Mouse (Mus musculus): Measurements from ENCODE around the gene Slc35f5. TPM values are rescaled to one million over a fixed set of nuclear protein-coding genes. Genes with fewer than 3 reads are reported as not detected.

Gene Slc35f5
- polyA plus RNA-seq, 1 experiment: 17.3 TPM

- DNase-seq: no peak
- peaks cover 6% of the 10 kb centered on the region; the same call in 1 of the 2 replicates for H3K4me1 ChIP-seq (ENCODE audit: control insufficient read depth, insufficient read depth, low read length)
- TF ChIP-seq POLR2A (IDR thresholded peaks at IDR 0.05; ENCODE audit: borderline replicate concordance, insufficient read depth, low read length) (no peak), CTCF (IDR thresholded peaks at IDR 0.05; ENCODE audit: borderline replicate concordance, insufficient read depth, low read depth, low read length) (no peak)
- peak overlapping the region; percentile 49; the same call in 1 of the 2 replicates for H3K27ac ChIP-seq (ENCODE audit: insufficient read depth, low read length)
- H3K27me3 ChIP-seq (ENCODE audit: control insufficient read depth, insufficient read depth, low read length): no peaks in the 10 kb centered on the region
- peak overlapping the region; percentile 84 for H3K4me3 ChIP-seq (replicated peaks; ENCODE audit: insufficient read depth, low read depth, low read length)
- WGBS: 3% methylated on average over 2 of the region's 2 CpGs
Measured at GRCm38 (mm10) chr1:125559721-125560120, 674 bp upstream of the Slc35f5 start.

GRCm38 (mm10) chr1:125561206-125561605, 811 bp downstream of the Slc35f5 start:
- Histone ChIP-seq H3K4me1 (ENCODE audit: control insufficient read depth, insufficient read depth, low read length) (peaks cover 6% of the 10 kb centered on the region; the same call in 1 of the 2 replicates), H3K4me3 (replicated peaks; ENCODE audit: insufficient read depth, low read depth, low read length) (peak overlapping the region; percentile 84), H3K27me3 (ENCODE audit: control insufficient read depth, insufficient read depth, low read length) (no peaks in the 10 kb centered on the region), H3K27ac (ENCODE audit: insufficient read depth, low read length) (peak overlapping the region; percentile 29)
- TF ChIP-seq POLR2A (IDR thresholded peaks at IDR 0.05; ENCODE audit: borderline replicate concordance, insufficient read depth, low read length) (no peak), CTCF (IDR thresholded peaks at IDR 0.05; ENCODE audit: borderline replicate concordance, insufficient read depth, low read depth, low read length) (no peak)
- no peak for DNase-seq
- under 1% methylated on average over 29 of the region's 29 CpGs for WGBS

GRCm38 (mm10) chr1:125561841-125562240, 1.4 kb downstream of the Slc35f5 start:
- Histone ChIP-seq H3K27ac (ENCODE audit: insufficient read depth, low read length) (no peak overlapping the region), H3K27me3 (ENCODE audit: control insufficient read depth, insufficient read depth, low read length) (no peaks in the 10 kb centered on the region), H3K4me3 (replicated peaks; ENCODE audit: insufficient read depth, low read depth, low read length) (peak overlapping the region; percentile 84), H3K4me1 (ENCODE audit: control insufficient read depth, insufficient read depth, low read length) (peaks cover 6% of the 10 kb centered on the region; the same call in 1 of the 2 replicates)
- DNase-seq: no peak
- TF ChIP-seq CTCF (IDR thresholded peaks at IDR 0.05; ENCODE audit: borderline replicate concordance, insufficient read depth, low read depth, low read length) (no peak), POLR2A (IDR thresholded peaks at IDR 0.05; ENCODE audit: borderline replicate concordance, insufficient read depth, low read length) (no peak)
- 65% methylated on average over 4 of the region's 4 CpGs for WGBS

- Histone ChIP-seq H3K4me1 (ENCODE audit: control insufficient read depth, insufficient read depth, low read length) (no peaks in the 10 kb centered on the region), H3K4me3 (replicated peaks; ENCODE audit: insufficient read depth, low read depth, low read length) (no peak overlapping the region), H3K27ac (ENCODE audit: insufficient read depth, low read length) (no peak overlapping the region), H3K27me3 (ENCODE audit: control insufficient read depth, insufficient read depth, low read length) (no peaks in the 10 kb centered on the region)
- DNase-seq: no peak
- TF ChIP-seq POLR2A (IDR thresholded peaks at IDR 0.05; ENCODE audit: borderline replicate concordance, insufficient read depth, low read length): no peak
- TF ChIP-seq CTCF (IDR thresholded peaks at IDR 0.05; ENCODE audit: borderline replicate concordance, insufficient read depth, low read depth, low read length): no peak
- 86% methylated on average over 4 of the region's 4 CpGs for WGBS
Measured at GRCm38 (mm10) chr1:125568126-125568525, 7.7 kb downstream of the Slc35f5 start.

GRCm38 (mm10) chr1:125574219-125574618, 13.8 kb downstream of the Slc35f5 start:
- H3K4me3 ChIP-seq (replicated peaks; ENCODE audit: insufficient read depth, low read depth, low read length): no peak overlapping the region
- no peaks in the 10 kb centered on the region for H3K27me3 ChIP-seq (ENCODE audit: control insufficient read depth, insufficient read depth, low read length)
- DNase-seq: no peak
- TF ChIP-seq CTCF (IDR thresholded peaks at IDR 0.05; ENCODE audit: borderline replicate concordance, insufficient read depth, low read depth, low read length) (peak; percentile 39; the same call in 1 of the 2 replicates), POLR2A (IDR thresholded peaks at IDR 0.05; ENCODE audit: borderline replicate concordance, insufficient read depth, low read length) (no peak)
- 78% methylated on average over 2 of the region's 2 CpGs for whole genome bisulfite sequencing
- H3K27ac ChIP-seq (ENCODE audit: insufficient read depth, low read length): no peak overlapping the region
- no peaks in the 10 kb centered on the region for H3K4me1 ChIP-seq (ENCODE audit: control insufficient read depth, insufficient read depth, low read length)

GRCm38 (mm10) chr1:125575458-125576114, 15.2 kb downstream of the Slc35f5 start:
- Histone ChIP-seq H3K4me3 (replicated peaks; ENCODE audit: insufficient read depth, low read depth, low read length) (no peak overlapping the region), H3K4me1 (ENCODE audit: control insufficient read depth, insufficient read depth, low read length) (no peaks in the 10 kb centered on the region), H3K27me3 (ENCODE audit: control insufficient read depth, insufficient read depth, low read length) (no peaks in the 10 kb centered on the region), H3K27ac (ENCODE audit: insufficient read depth, low read length) (no peak overlapping the region)
- WGBS: 93% methylated on average over 10 of the region's 10 CpGs
- no peak for DNase-seq
- TF ChIP-seq POLR2A (IDR thresholded peaks at IDR 0.05; ENCODE audit: borderline replicate concordance, insufficient read depth, low read length) (no peak), CTCF (IDR thresholded peaks at IDR 0.05; ENCODE audit: borderline replicate concordance, insufficient read depth, low read depth, low read length) (no peak)

GRCm38 (mm10) chr1:125576965-125577364, 16.6 kb downstream of the Slc35f5 start:
- no peak for DNase-seq
- Histone ChIP-seq H3K27ac (ENCODE audit: insufficient read depth, low read length) (no peak overlapping the region), H3K4me3 (replicated peaks; ENCODE audit: insufficient read depth, low read depth, low read length) (no peak overlapping the region), H3K27me3 (ENCODE audit: control insufficient read depth, insufficient read depth, low read length) (no peaks in the 10 kb centered on the region), H3K4me1 (ENCODE audit: control insufficient read depth, insufficient read depth, low read length) (no peaks in the 10 kb centered on the region)
- no peak for TF ChIP-seq CTCF (IDR thresholded peaks at IDR 0.05; ENCODE audit: borderline replicate concordance, insufficient read depth, low read depth, low read length)
- no peak for TF ChIP-seq POLR2A (IDR thresholded peaks at IDR 0.05; ENCODE audit: borderline replicate concordance, insufficient read depth, low read length)

- no peaks in the 10 kb centered on the region for H3K27me3 ChIP-seq (ENCODE audit: control insufficient read depth, insufficient read depth, low read length)
- no peak for DNase-seq
- H3K27ac ChIP-seq (ENCODE audit: insufficient read depth, low read length): no peak overlapping the region
- TF ChIP-seq CTCF (IDR thresholded peaks at IDR 0.05; ENCODE audit: borderline replicate concordance, insufficient read depth, low read depth, low read length): no peak
- no peak for TF ChIP-seq POLR2A (IDR thresholded peaks at IDR 0.05; ENCODE audit: borderline replicate concordance, insufficient read depth, low read length)
- no peak overlapping the region for H3K4me3 ChIP-seq (replicated peaks; ENCODE audit: insufficient read depth, low read depth, low read length)
- 75% methylated on average over 1 of the region's 1 CpGs for WGBS
- H3K4me1 ChIP-seq (ENCODE audit: control insufficient read depth, insufficient read depth, low read length): no peaks in the 10 kb centered on the region
Measured at GRCm38 (mm10) chr1:125578091-125578490, 17.7 kb downstream of the Slc35f5 start.

All from cerebellum, adult 2 months (tissue).